In the genomic region with DNA sequence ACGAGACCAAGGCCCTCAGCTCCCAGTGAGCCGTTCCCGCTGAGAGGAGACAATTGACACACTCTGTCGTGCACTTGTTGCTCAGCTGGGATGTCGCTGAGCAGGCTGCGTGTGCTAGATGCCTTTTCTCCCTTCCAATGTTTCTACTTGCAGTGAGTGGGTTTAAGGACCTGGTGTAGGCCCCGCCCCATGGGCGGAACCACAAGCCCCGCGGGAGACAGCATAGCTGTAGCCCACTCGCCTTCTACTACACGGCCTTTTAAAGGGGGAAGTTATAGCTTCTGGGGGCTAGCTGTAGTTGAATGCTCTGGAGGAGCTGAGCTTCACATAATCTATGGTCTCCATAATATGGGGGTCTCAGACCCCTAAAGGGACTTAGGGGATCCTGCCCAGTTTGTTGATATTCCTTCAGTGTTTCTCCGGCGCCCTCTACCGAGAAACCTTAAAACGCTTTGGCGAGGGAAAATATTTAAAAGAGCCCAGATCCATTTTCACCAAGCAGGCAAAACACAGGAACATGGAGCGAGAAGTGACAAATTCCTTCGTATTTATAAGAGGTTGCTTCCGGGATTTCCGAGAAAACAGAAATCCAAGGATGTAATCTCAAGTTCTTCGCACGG, we compare ENCODE assay signal across 8 mouse cellular contexts. TPM values are rescaled to one million over a fixed set of nuclear protein-coding genes. Genes with fewer than 3 reads are reported as not detected.
DNase-seq lines count a peak whose midpoint lies in the region; ATAC-seq and TF ChIP-seq lines count a peak whose summit lies in the region.
"Had no signal": no experiment of that assay in that cellular context is flagged by ENCODE, and none has a peak within 500 bp of the region (broad histone marks: within the 10 kb centered on the region; RNA-seq: fewer than 3 reads in every experiment).

No protein-coding gene starts in this region.

- peak overlapping the region; percentile 37 for H3K4me3 ChIP-seq in forebrain, embryonic 13.5 days
- H3K4me3 ChIP-seq in intestine, embryonic 14.5 days (ENCODE audit: low read depth, low read length): peak overlapping the region; percentile 34
- peak overlapping the region; percentile 35 for H3K4me3 ChIP-seq in lung, embryonic 14.5 days (ENCODE audit: low read depth, low read length)
- peak overlapping the region; percentile 39 for H3K4me3 ChIP-seq in stomach, embryonic 15.5 days (replicated peaks)

- no peak for ATAC-seq in forebrain, embryonic 13.5 days
- no peak for ATAC-seq in intestine, embryonic 14.5 days (replicated peaks; ENCODE audit: low FRiP score, low TSS enrichment, low read depth)
- no peak for ATAC-seq in lung, embryonic 14.5 days (ENCODE audit: insufficient read depth)
- no peak for ATAC-seq in stomach, embryonic 15.5 days (ENCODE audit: insufficient read depth, low FRiP score, low read depth)

- H3K27me3 ChIP-seq in forebrain, embryonic 13.5 days: no peaks in the 10 kb centered on the region
- no peaks in the 10 kb centered on the region for H3K27me3 ChIP-seq in intestine, embryonic 14.5 days (replicated peaks; ENCODE audit: control insufficient read depth, insufficient read depth, low read length)
- H3K27me3 ChIP-seq in lung, embryonic 14.5 days (ENCODE audit: insufficient read depth, low read length): no peaks in the 10 kb centered on the region
- 0 out of 2 replicates have a peak, but pooled peaks cover 2% of the 10 kb centered on the region for H3K27me3 ChIP-seq in stomach, embryonic 15.5 days (replicated peaks)

- peaks cover 19% of the 10 kb centered on the region for H3K4me1 ChIP-seq in forebrain, embryonic 13.5 days
- H3K4me1 ChIP-seq in intestine, embryonic 14.5 days (replicated peaks; ENCODE audit: control insufficient read depth, insufficient read depth, low read length): peaks cover 19% of the 10 kb centered on the region
- H3K4me1 ChIP-seq in lung, embryonic 14.5 days (ENCODE audit: insufficient read depth): 0 out of 2 replicates have a peak, but pooled peaks cover 9% of the 10 kb centered on the region
- H3K4me1 ChIP-seq in stomach, embryonic 15.5 days: peaks cover 33% of the 10 kb centered on the region

- 0 out of 2 replicates have a peak, but pooled peaks cover 8% of the 10 kb centered on the region for H3K36me3 ChIP-seq in forebrain, embryonic 13.5 days (ENCODE audit: poor library complexity, severe bottlenecking)
- H3K36me3 ChIP-seq in intestine, embryonic 14.5 days (ENCODE audit: control insufficient read depth, insufficient read depth, low read length): peaks cover 20% of the 10 kb centered on the region
- peaks cover 26% of the 10 kb centered on the region for H3K36me3 ChIP-seq in lung, embryonic 14.5 days (ENCODE audit: insufficient read depth)
- H3K36me3 ChIP-seq in stomach, embryonic 15.5 days: peaks cover 11% of the 10 kb centered on the region; the same call in 1 of the 2 replicates

- H3K9me3 ChIP-seq in forebrain, embryonic 13.5 days (replicated peaks): no peaks in the 10 kb centered on the region
- no peaks in the 10 kb centered on the region for H3K9me3 ChIP-seq in intestine, embryonic 14.5 days (ENCODE audit: control insufficient read depth, low read length)
- H3K9me3 ChIP-seq in lung, embryonic 14.5 days (ENCODE audit: low read depth, low read length): no peaks in the 10 kb centered on the region
- H3K9me3 ChIP-seq in stomach, embryonic 15.5 days: no peaks in the 10 kb centered on the region

- WGBS in forebrain, embryonic 13.5 days: 14% methylated on average over 23 of the region's 23 CpGs
- WGBS in intestine, embryonic 14.5 days: 14% methylated on average over 23 of the region's 23 CpGs
- 10% methylated on average over 23 of the region's 23 CpGs for WGBS in lung, embryonic 14.5 days
- 12% methylated on average over 23 of the region's 23 CpGs for WGBS in stomach, embryonic 15.5 days

- peak; percentile 66 to 69 for DNase-seq in lung, adult 18-20 months
- DNase-seq in lung, postnatal 25 days (ENCODE audit: low spot score): no peak
- DNase-seq in adrenal gland, postnatal 14 days: peak; percentile 66
- peak; percentile 80 for DNase-seq in intestine, embryonic 14.5 days (ENCODE audit: low spot score)
- DNase-seq in lung, embryonic 14.5 days: peak; percentile 79

- no peak overlapping the region for H3K27ac ChIP-seq in forebrain, embryonic 13.5 days
- H3K27ac ChIP-seq in intestine, embryonic 14.5 days (ENCODE audit: low read depth): no peak overlapping the region
- H3K27ac ChIP-seq in lung, embryonic 14.5 days (ENCODE audit: low read depth): peak overlapping the region; percentile 4; the same call in 1 of the 2 replicates
- H3K27ac ChIP-seq in stomach, embryonic 15.5 days: peak overlapping the region; percentile 23; the same call in 1 of the 2 replicates

- H3K4me2 ChIP-seq in forebrain, embryonic 13.5 days: peak overlapping the region; percentile 58
- peak overlapping the region; percentile 56 for H3K4me2 ChIP-seq in intestine, embryonic 14.5 days (ENCODE audit: low read length)
- peak overlapping the region; percentile 60 for H3K4me2 ChIP-seq in lung, embryonic 14.5 days
- peak overlapping the region; percentile 56 for H3K4me2 ChIP-seq in stomach, embryonic 15.5 days

- peak; percentile 54 for TF ChIP-seq CTCF in lung, embryonic 14.5 days (IDR thresholded peaks at IDR 0.05; ENCODE audit: low read depth)

- peak overlapping the region; percentile 27; the same call in 1 of the 2 replicates for H3K9ac ChIP-seq in forebrain, embryonic 13.5 days
- H3K9ac ChIP-seq in intestine, embryonic 14.5 days (ENCODE audit: low read length): no peak overlapping the region
- peak overlapping the region; percentile 30; the same call in 1 of the 2 replicates for H3K9ac ChIP-seq in lung, embryonic 14.5 days
- H3K9ac ChIP-seq in stomach, embryonic 15.5 days: no peak overlapping the region

RNA-seq across cellular contexts. Expression of a gene that starts 10.8 kb away (rescaled TPM):
- 53.2 and 61.4 TPM in 2 replicates for total RNA-seq in adrenal gland, postnatal 14 days (2021)
- 48.8 and 48.9 TPM in 2 replicates for polyA plus RNA-seq in forebrain, embryonic 13.5 days (2015; fragmentation: Nextera tagmentation; extraction: Ambion mirVana)
- polyA plus RNA-seq in intestine, embryonic 14.5 days (2014; fragmentation: Nextera tagmentation; extraction: Ambion mirVana): 22.8 and 24.6 TPM in 2 replicates
- 34.3 and 35.8 TPM in 2 replicates for polyA plus RNA-seq in lung, embryonic 14.5 days (2014; fragmentation: Nextera tagmentation; extraction: Ambion mirVana)
- polyA plus RNA-seq in stomach, embryonic 15.5 days (2015; fragmentation: Nextera tagmentation; extraction: Ambion mirVana): 21.8 and 22.1 TPM in 2 replicates

RNA-seq across cellular contexts. Expression of a gene that starts 11.2 kb away (rescaled TPM):
- total RNA-seq in adrenal gland, postnatal 14 days (2021): 54.1 and 56.5 TPM in 2 replicates
- polyA plus RNA-seq in forebrain, embryonic 13.5 days (2015; fragmentation: Nextera tagmentation; extraction: Ambion mirVana): 10.0 and 10.8 TPM in 2 replicates
- 5.7 and 6.9 TPM in 2 replicates for polyA plus RNA-seq in intestine, embryonic 14.5 days (2014; fragmentation: Nextera tagmentation; extraction: Ambion mirVana)
- 8.3 and 11.1 TPM in 2 replicates for polyA plus RNA-seq in lung, embryonic 14.5 days (2014; fragmentation: Nextera tagmentation; extraction: Ambion mirVana)
- 17.4 and 19.7 TPM in 2 replicates for polyA plus RNA-seq in stomach, embryonic 15.5 days (2015; fragmentation: Nextera tagmentation; extraction: Ambion mirVana)

RNA-seq across cellular contexts. Expression of a gene that starts 23.8 kb away (rescaled TPM):
- total RNA-seq in adrenal gland, postnatal 14 days (2021): 12.0 and 13.5 TPM in 2 replicates
- 14.5 and 16.5 TPM in 2 replicates for polyA plus RNA-seq in forebrain, embryonic 13.5 days (2015; fragmentation: Nextera tagmentation; extraction: Ambion mirVana)
- 15.5 and 20.3 TPM in 2 replicates for polyA plus RNA-seq in intestine, embryonic 14.5 days (2014; fragmentation: Nextera tagmentation; extraction: Ambion mirVana)
- polyA plus RNA-seq in lung, embryonic 14.5 days (2014; fragmentation: Nextera tagmentation; extraction: Ambion mirVana): 22.0 and 23.8 TPM in 2 replicates
- polyA plus RNA-seq in stomach, embryonic 15.5 days (2015; fragmentation: Nextera tagmentation; extraction: Ambion mirVana): 18.3 and 20.3 TPM in 2 replicates

RNA-seq across cellular contexts. Expression of a gene that starts 35.2 kb away (rescaled TPM):
- total RNA-seq in adrenal gland, postnatal 14 days (2021): not detected in 2 replicates
- polyA plus RNA-seq in forebrain, embryonic 13.5 days (2015; fragmentation: Nextera tagmentation; extraction: Ambion mirVana): 0.18 and 0.39 TPM in 2 replicates
- 0.15 and 0.35 TPM in 2 replicates for polyA plus RNA-seq in intestine, embryonic 14.5 days (2014; fragmentation: Nextera tagmentation; extraction: Ambion mirVana)
- 0.20 TPM in 1 of 2 replicates, not detected in the other for polyA plus RNA-seq in lung, embryonic 14.5 days (2014; fragmentation: Nextera tagmentation; extraction: Ambion mirVana)
- polyA plus RNA-seq in stomach, embryonic 15.5 days (2015; fragmentation: Nextera tagmentation; extraction: Ambion mirVana): 0.09 and 0.12 TPM in 2 replicates
- total RNA-seq: gastrocnemius, adult 8-10 months had no signal

RNA-seq across cellular contexts. Expression of a gene that starts 35.7 kb away (rescaled TPM):
- total RNA-seq in adrenal gland, postnatal 14 days (2021): 105 and 106 TPM in 2 replicates
- 20.4 and 21.2 TPM in 2 replicates for polyA plus RNA-seq in forebrain, embryonic 13.5 days (2015; fragmentation: Nextera tagmentation; extraction: Ambion mirVana)
- 59.5 and 61.4 TPM in 2 replicates for polyA plus RNA-seq in intestine, embryonic 14.5 days (2014; fragmentation: Nextera tagmentation; extraction: Ambion mirVana)
- 91.1 and 98.5 TPM in 2 replicates for polyA plus RNA-seq in lung, embryonic 14.5 days (2014; fragmentation: Nextera tagmentation; extraction: Ambion mirVana)
- polyA plus RNA-seq in stomach, embryonic 15.5 days (2015; fragmentation: Nextera tagmentation; extraction: Ambion mirVana): 59.6 and 65.3 TPM in 2 replicates

Comparison
In these comparisons a context has a peak if more than half of its experiments do, and no peak if none do; other contexts are left out.
1. H3K27ac ChIP-seq: peak in lung, embryonic 14.5 days (single experiment) and stomach, embryonic 15.5 days (single experiment); none in forebrain, embryonic 13.5 days (single experiment) and intestine, embryonic 14.5 days (single experiment).
2. H3K9ac ChIP-seq: peak in forebrain, embryonic 13.5 days (single experiment) and lung, embryonic 14.5 days (single experiment); none in intestine, embryonic 14.5 days (single experiment) and stomach, embryonic 15.5 days (single experiment).
3. Peak in every context shown above with its lines, with median percentiles within 50 percentile points of each other: H3K4me2 ChIP-seq and H3K4me3 ChIP-seq.